ENCODE assay signal across 9 mouse cellular contexts in the genomic region with DNA sequence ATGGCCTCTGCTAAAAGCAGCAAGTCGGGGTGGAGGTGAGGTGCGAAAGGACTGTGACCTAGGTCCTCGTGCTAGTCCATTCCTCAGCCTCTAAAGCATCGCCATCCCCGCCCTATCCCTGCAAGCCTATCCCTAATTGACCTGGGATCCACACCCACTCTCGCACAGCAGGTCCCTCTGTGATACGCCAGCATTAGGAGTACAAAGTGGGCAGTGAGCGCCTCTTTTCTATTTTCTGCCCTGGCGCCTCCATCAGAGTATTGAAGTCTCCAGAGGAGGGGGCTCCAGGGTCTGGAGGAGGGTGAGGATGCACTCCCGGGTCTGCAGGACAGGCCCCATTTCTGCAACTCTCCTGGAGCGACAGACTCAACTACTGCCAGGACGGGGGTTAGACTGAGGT. TPM values are rescaled to one million over a fixed set of nuclear protein-coding genes. Genes with fewer than 3 reads are reported as not detected.
DNase-seq lines count a peak whose midpoint lies in the region; ATAC-seq lines count a peak whose summit lies in the region.
"Had no signal": no experiment of that assay in that cellular context is flagged by ENCODE, and none has a peak within 500 bp of the region (broad histone marks: within the 10 kb centered on the region; RNA-seq: fewer than 3 reads in every experiment).

No protein-coding gene starts in this region.

- peak overlapping the region; percentile 94; the same call in 1 of the 2 replicates for H3K4me2 ChIP-seq in heart, embryonic 15.5 days
- peak overlapping the region; percentile 87 for H3K4me2 ChIP-seq in hindbrain, embryonic 14.5 days (replicated peaks)
- peak overlapping the region; percentile 95 for H3K4me2 ChIP-seq in midbrain, embryonic 13.5 days (replicated peaks)

- peak overlapping the region; percentile 43 for H3K4me3 ChIP-seq in heart, embryonic 15.5 days
- peak overlapping the region; percentile 63 for H3K4me3 ChIP-seq in hindbrain, embryonic 14.5 days (replicated peaks; ENCODE audit: low read length)
- H3K4me3 ChIP-seq in midbrain, embryonic 13.5 days (replicated peaks): peak overlapping the region; percentile 65

- H3K36me3 ChIP-seq in heart, embryonic 15.5 days: no peaks in the 10 kb centered on the region
- H3K36me3 ChIP-seq in hindbrain, embryonic 14.5 days (replicated peaks; ENCODE audit: control insufficient read depth, insufficient read depth): no peaks in the 10 kb centered on the region
- H3K36me3 ChIP-seq in midbrain, embryonic 13.5 days: no peaks in the 10 kb centered on the region
- H3K36me3 ChIP-seq: G1E had no signal

- peaks cover 93% of the 10 kb centered on the region for H3K27me3 ChIP-seq in heart, embryonic 15.5 days
- peaks cover 17% of the 10 kb centered on the region for H3K27me3 ChIP-seq in hindbrain, embryonic 14.5 days (ENCODE audit: control insufficient read depth, insufficient read depth, low read length)
- H3K27me3 ChIP-seq in midbrain, embryonic 13.5 days: peaks cover 48% of the 10 kb centered on the region

- H3K9ac ChIP-seq in heart, embryonic 15.5 days: no peak overlapping the region
- peak overlapping the region; percentile 63 for H3K9ac ChIP-seq in hindbrain, embryonic 14.5 days
- peak overlapping the region; percentile 65 for H3K9ac ChIP-seq in midbrain, embryonic 13.5 days (replicated peaks)

- intact Hi-C loops in heart, postnatal 25 days (cut with DNase I): no loop called here

- no peaks in the 10 kb centered on the region for H3K9me3 ChIP-seq in heart, embryonic 15.5 days (replicated peaks)
- H3K9me3 ChIP-seq in hindbrain, embryonic 14.5 days (ENCODE audit: control insufficient read depth, low read length): no peaks in the 10 kb centered on the region
- H3K9me3 ChIP-seq in midbrain, embryonic 13.5 days: no peaks in the 10 kb centered on the region

- 9% methylated on average over 12 of the region's 12 CpGs for WGBS in heart, embryonic 15.5 days
- WGBS in hindbrain, embryonic 14.5 days: 9% methylated on average over 12 of the region's 12 CpGs
- WGBS in midbrain, embryonic 13.5 days: 12% methylated on average over 12 of the region's 12 CpGs

- H3K27ac ChIP-seq in heart, embryonic 15.5 days: no peak overlapping the region
- peak overlapping the region; percentile 58; the same call in 1 of the 2 replicates for H3K27ac ChIP-seq in hindbrain, embryonic 14.5 days
- peak overlapping the region; percentile 67; the same call in 1 of the 2 replicates for H3K27ac ChIP-seq in midbrain, embryonic 13.5 days

- peaks cover 30% of the 10 kb centered on the region for H3K4me1 ChIP-seq in heart, embryonic 15.5 days (replicated peaks)
- H3K4me1 ChIP-seq in hindbrain, embryonic 14.5 days (replicated peaks; ENCODE audit: control insufficient read depth, insufficient read depth, low read length): peaks cover 47% of the 10 kb centered on the region
- H3K4me1 ChIP-seq in midbrain, embryonic 13.5 days (replicated peaks): peaks cover 60% of the 10 kb centered on the region

- ATAC-seq in heart, embryonic 15.5 days (replicated peaks; ENCODE audit: insufficient number of reproducible peaks, insufficient read depth, low FRiP score, low read depth): no peak
- ATAC-seq in hindbrain, embryonic 14.5 days (ENCODE audit: low FRiP score): no peak
- no peak for ATAC-seq in midbrain, embryonic 13.5 days
- ATAC-seq in granulocyte monocyte progenitor cell, adult 5-6 weeks (replicated peaks; ENCODE audit: poor library complexity, severe bottlenecking): no peak

- no peak for DNase-seq in heart, postnatal 25 days (ENCODE audit: low spot score)
- peak; percentile 44 to 47 for DNase-seq in cerebellum, postnatal 14 days
- DNase-seq in hindbrain, embryonic 14.5 days (ENCODE audit: low spot score): no peak
- no peak for DNase-seq in thymus, postnatal 36 days
- no peak for DNase-seq in right cerebral cortex, postnatal 25 days

RNA-seq across cellular contexts. Expression of a gene that starts 2.1 kb away (rescaled TPM):
- 0.11 and 0.37 TPM in 2 replicates for polyA plus RNA-seq in heart, embryonic 15.5 days (2015; fragmentation: Nextera tagmentation; extraction: Ambion mirVana)
- 1 to 10 TPM; 1.9 to 2.3 TPM for total RNA-seq in heart, postnatal 25 days (2021)
- 7.2 and 8.6 TPM in 2 replicates for polyA plus RNA-seq in hindbrain, embryonic 14.5 days (2014; fragmentation: Nextera tagmentation; extraction: Ambion mirVana)
- polyA plus RNA-seq in midbrain, embryonic 13.5 days (2015; fragmentation: Nextera tagmentation; extraction: Ambion mirVana): 3.7 and 4.4 TPM in 2 replicates
- 0.36 and 0.92 TPM in 2 replicates for total RNA-seq in granulocyte monocyte progenitor cell, adult 5-6 weeks (2014; fragmentation: Nextera tagmentation)
- 0.05 TPM in 1 of 2 replicates, not detected in the other for total RNA-seq in granulocyte monocyte progenitor cell, adult 5-6 weeks (2017)
- polyA plus RNA-seq: G1E had no signal

RNA-seq across cellular contexts. Expression of a gene that starts 16.2 kb away (rescaled TPM):
- 1.7 and 5.7 TPM in 2 replicates for polyA plus RNA-seq in heart, embryonic 15.5 days (2015; fragmentation: Nextera tagmentation; extraction: Ambion mirVana)
- total RNA-seq in heart, postnatal 25 days (2021): under 1 TPM; 0.31 to 0.64 TPM
- polyA plus RNA-seq in hindbrain, embryonic 14.5 days (2014; fragmentation: Nextera tagmentation; extraction: Ambion mirVana): 0.81 and 1.0 TPM in 2 replicates
- polyA plus RNA-seq in midbrain, embryonic 13.5 days (2015; fragmentation: Nextera tagmentation; extraction: Ambion mirVana): 0.64 and 1.3 TPM in 2 replicates
- 258 and 328 TPM in 2 replicates for total RNA-seq in granulocyte monocyte progenitor cell, adult 5-6 weeks (2014; fragmentation: Nextera tagmentation)
- total RNA-seq in granulocyte monocyte progenitor cell, adult 5-6 weeks (2017): 107 and 112 TPM in 2 replicates

RNA-seq across cellular contexts. Expression of a gene that starts 34.6 kb away (rescaled TPM):
- 53.2 and 64.6 TPM in 2 replicates for polyA plus RNA-seq in heart, embryonic 15.5 days (2015; fragmentation: Nextera tagmentation; extraction: Ambion mirVana)
- 10 to 100 TPM; 40.7 to 48.4 TPM for total RNA-seq in heart, postnatal 25 days (2021)
- polyA plus RNA-seq in hindbrain, embryonic 14.5 days (2014; fragmentation: Nextera tagmentation; extraction: Ambion mirVana): 50.7 and 53.6 TPM in 2 replicates
- 71.3 and 74.9 TPM in 2 replicates for polyA plus RNA-seq in midbrain, embryonic 13.5 days (2015; fragmentation: Nextera tagmentation; extraction: Ambion mirVana)
- 56.8 and 63.3 TPM in 2 replicates for total RNA-seq in granulocyte monocyte progenitor cell, adult 5-6 weeks (2014; fragmentation: Nextera tagmentation)
- total RNA-seq in granulocyte monocyte progenitor cell, adult 5-6 weeks (2017): 21.5 and 34.6 TPM in 2 replicates

RNA-seq across cellular contexts. Expression of a gene that starts 39.7 kb away (rescaled TPM):
- 41.7 and 66.9 TPM in 2 replicates for polyA plus RNA-seq in heart, embryonic 15.5 days (2015; fragmentation: Nextera tagmentation; extraction: Ambion mirVana)
- total RNA-seq in heart, postnatal 25 days (2021): 10 to 100 TPM; 12.5 to 12.8 TPM
- polyA plus RNA-seq in hindbrain, embryonic 14.5 days (2014; fragmentation: Nextera tagmentation; extraction: Ambion mirVana): 14.0 and 17.9 TPM in 2 replicates
- 38.7 and 40.1 TPM in 2 replicates for polyA plus RNA-seq in midbrain, embryonic 13.5 days (2015; fragmentation: Nextera tagmentation; extraction: Ambion mirVana)
- 102 and 131 TPM in 2 replicates for total RNA-seq in granulocyte monocyte progenitor cell, adult 5-6 weeks (2014; fragmentation: Nextera tagmentation)
- 63.4 and 70.2 TPM in 2 replicates for total RNA-seq in granulocyte monocyte progenitor cell, adult 5-6 weeks (2017)

RNA-seq across cellular contexts. Expression of a gene that starts 56.5 kb away (rescaled TPM):
- 0.59 and 5.2 TPM in 2 replicates for polyA plus RNA-seq in heart, embryonic 15.5 days (2015; fragmentation: Nextera tagmentation; extraction: Ambion mirVana)
- total RNA-seq in heart, postnatal 25 days (2021): under 1 TPM; 0.18 to 0.53 TPM
- 0.09 TPM in 1 of 2 replicates, not detected in the other for polyA plus RNA-seq in hindbrain, embryonic 14.5 days (2014; fragmentation: Nextera tagmentation; extraction: Ambion mirVana)
- not detected in 2 replicates for polyA plus RNA-seq in midbrain, embryonic 13.5 days (2015; fragmentation: Nextera tagmentation; extraction: Ambion mirVana)
- total RNA-seq in granulocyte monocyte progenitor cell, adult 5-6 weeks (2014; fragmentation: Nextera tagmentation): 0.38 TPM in 1 of 2 replicates, not detected in the other
- total RNA-seq in granulocyte monocyte progenitor cell, adult 5-6 weeks (2017): not detected in 2 replicates
- total RNA-seq: G1E had no signal
- polyA plus RNA-seq: G1E had no signal

Comparison
In these comparisons a context has a peak if more than half of its experiments do, and no peak if none do; other contexts are left out.
1. DNase-seq: peak in cerebellum, postnatal 14 days (2 of 2); none in heart, postnatal 25 days (single experiment), hindbrain, embryonic 14.5 days (single experiment), thymus, postnatal 36 days (0 of 2) and right cerebral cortex, postnatal 25 days (single experiment).
2. Peak in every context shown above with its lines, with median percentiles within 50 percentile points of each other: H3K4me2 ChIP-seq and H3K4me3 ChIP-seq.